Mouse (Mus musculus) myocyte (in vitro differentiated cells): Measurements from ENCODE around the gene Srpk2.

Experiments
- MYOG ChIP-seq, 3 experiments: IDR thresholded peaks; one replicate each; pipeline ENCODE4 v1.6.1; 2011; ENCODE audit warnings: control low read depth in 2 of 3, low read depth in 2 of 3, mild to moderate bottlenecking in 2 of 3; ENCODE audit not compliant: insufficient read length in 2 of 3, control insufficient read depth in 1 of 3, insufficient read depth in 1 of 3
- POLR2A ChIP-seq: IDR thresholded peaks from one replicate; pipeline ENCODE4 v1.6.1; 2011; ENCODE audit warnings: low read depth, mild to moderate bottlenecking, control low read depth, moderate library complexity; ENCODE audit not compliant: insufficient read length

DNA sequence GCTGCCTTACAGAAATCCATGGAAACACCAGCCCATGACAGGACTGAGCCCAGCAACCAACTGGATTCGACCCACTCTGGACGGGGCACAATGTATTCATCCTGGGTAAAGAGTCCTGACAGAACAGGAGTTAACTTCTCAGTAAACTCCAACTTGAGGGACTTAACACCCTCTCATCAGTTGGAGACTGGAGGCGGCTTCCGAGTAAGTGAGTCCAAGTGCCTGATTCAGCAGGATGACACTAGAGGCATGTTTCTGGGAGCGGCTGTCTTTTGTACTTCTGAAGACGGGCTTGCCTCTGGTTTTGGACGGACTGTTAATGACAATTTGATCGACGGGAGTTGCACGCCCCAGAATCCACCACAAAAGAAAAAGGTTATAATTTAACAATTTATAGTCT lies 186.5 kb downstream of the Srpk2 start:
- TF ChIP-seq POLR2A (no peak), MYOG (IDR thresholded peaks at IDR 0.05; ENCODE audit: control insufficient read depth in 1 of 3, insufficient read depth in 1 of 3, insufficient read length in 2 of 3, low read depth in 2 of 3) (no peak)
